Mouse (Mus musculus) megakaryocyte progenitor cell, adult 5-6 weeks (primary cell): Measurements from ENCODE around the gene Vars2. TPM values are rescaled to one million over a fixed set of nuclear protein-coding genes. Genes with fewer than 3 reads are reported as not detected.
A peak's percentile ranks its signal among the peaks of the same experiment; 100 is the strongest.

Experiments used
- ATAC-seq: replicated peaks from 2 replicates; pipeline ENCODE4 v1.8.0; 2016; ENCODE audit warnings: mild to moderate bottlenecking, moderate TSS enrichment, inconsistent platforms; ENCODE audit not compliant: poor library complexity
- total RNA-seq, 2 experiments: library from RNA; stranded (forward) in 1 of 2; stranded (reverse) in 1 of 2; fragments of 157-497, 149-512 nt in 1 of 2; fragments of 200-1000 nt in 1 of 2; gene quantifications; 2 replicates each; pipeline versions ENCODE4 v1.2.3 to v1.2.4; 2015 to 2017

The Vars2 gene
- total RNA-seq, 2 experiments from 2014 or later = 5.7 to 12.7 TPM

DNA sequence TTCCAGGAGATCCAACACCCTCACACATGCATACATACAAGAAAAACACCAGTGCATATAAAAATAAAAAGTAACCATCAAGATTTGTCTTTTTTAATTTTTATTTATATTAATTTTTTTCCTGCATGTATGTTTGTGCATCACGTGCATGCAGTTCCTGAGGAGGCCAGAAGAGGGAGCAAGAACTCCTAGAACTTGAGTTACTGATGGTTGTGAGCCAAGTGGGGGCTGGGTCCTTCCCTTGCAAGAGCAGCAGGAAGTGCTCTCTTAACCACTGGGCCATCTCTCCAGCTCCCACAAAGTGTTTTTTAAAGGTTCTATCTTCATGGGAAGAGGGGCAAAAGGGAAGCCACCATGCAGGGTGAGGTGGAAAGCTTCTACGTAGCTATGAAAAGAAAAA, 27.9 kb upstream of the Vars2 start:
- ATAC-seq = no peak

DNA sequence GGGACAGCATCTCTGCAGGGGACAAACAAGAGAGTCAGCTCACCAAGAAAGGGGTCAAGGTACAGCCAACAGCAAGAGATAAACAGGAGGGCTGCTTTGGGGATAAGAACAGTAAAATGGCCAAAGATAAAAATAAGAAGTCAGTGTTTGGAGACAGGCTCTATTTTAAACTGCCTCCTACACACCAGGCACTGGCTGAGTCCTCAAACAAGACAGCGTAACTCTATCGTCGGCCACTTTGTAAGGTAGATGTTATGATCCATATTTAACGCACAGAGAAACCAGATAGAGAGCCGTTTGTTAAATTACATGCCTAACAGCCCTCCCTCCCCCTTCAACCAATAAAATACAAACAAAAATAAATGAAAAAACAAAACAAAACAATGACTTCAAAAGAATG, 26.5 kb upstream of the Vars2 start:
- no peak for ATAC-seq

DNA sequence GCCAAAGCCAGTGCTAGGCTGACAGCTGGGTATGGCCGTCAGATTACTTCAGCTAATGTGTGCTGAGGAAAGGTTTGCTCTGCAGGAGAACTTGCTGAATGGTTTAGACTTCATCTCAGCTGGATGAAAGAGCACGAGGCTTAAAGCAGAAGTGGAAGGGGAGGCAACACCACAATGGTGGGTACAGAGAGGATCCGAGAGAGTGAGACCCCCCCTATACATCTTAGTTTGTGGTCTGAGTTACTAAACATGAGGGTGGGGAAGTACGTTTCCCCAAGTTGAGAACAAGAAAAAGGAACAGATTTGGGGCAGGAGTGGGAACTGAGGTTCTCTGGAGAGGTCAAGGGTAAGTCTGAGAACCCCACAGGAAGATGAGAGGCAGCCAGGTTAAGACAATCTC, 25.0 kb upstream of the Vars2 start:
- peak; percentile 70 for ATAC-seq

DNA sequence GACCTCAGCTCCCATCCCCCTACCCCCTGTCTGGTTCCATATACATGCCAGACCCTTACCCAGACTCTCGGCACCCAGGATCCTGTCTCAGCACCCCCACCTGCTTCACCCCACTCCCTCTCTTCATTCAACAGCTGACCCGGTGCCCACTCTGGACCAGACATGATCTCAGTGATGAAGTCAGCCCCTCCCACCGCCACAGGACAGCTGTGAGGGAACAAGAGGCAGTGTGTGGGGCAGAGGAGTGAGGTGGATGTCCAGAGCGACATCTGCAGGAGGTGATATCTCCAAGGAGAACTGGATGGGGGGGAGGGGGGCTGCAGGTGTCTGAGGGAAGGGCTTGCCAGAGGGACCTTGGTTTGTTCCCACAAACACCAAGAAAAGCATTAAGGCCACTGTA, 24.4 kb upstream of the Vars2 start:
- ATAC-seq = no peak

DNA sequence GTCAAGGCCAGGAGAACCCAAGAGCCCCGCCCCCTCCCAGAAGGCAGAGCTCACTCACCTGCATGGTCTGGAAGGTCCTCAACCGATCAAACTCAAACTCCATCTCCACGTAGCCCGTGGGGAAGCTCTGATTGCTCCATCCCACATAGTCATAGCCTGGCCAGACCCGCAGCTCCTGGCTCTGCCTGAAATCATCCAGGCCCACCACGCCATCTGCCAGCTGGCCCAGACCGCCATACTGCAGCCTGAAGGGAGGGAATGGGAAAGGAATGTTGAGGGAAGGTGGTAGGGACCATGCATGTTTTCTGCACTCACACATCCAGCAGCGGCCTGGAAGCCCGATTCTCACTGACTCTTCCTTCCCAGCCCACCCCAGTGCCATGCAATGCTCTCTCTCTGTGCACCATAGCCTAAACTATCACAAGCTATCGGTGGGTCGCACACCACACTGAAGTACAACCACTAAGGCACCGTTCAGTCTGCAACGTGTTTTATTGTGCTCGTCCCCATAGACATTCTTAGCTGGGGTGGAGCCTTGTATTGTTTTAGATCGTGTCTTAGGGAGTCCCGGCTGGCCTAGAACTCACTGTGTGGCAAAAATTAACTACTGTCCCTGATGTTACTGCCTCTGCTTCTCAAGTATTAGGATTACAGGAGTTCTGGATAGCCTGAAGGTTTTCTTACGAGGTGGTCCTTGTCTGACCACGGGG, 22.7 kb upstream of the Vars2 start:
- no peak for ATAC-seq

DNA sequence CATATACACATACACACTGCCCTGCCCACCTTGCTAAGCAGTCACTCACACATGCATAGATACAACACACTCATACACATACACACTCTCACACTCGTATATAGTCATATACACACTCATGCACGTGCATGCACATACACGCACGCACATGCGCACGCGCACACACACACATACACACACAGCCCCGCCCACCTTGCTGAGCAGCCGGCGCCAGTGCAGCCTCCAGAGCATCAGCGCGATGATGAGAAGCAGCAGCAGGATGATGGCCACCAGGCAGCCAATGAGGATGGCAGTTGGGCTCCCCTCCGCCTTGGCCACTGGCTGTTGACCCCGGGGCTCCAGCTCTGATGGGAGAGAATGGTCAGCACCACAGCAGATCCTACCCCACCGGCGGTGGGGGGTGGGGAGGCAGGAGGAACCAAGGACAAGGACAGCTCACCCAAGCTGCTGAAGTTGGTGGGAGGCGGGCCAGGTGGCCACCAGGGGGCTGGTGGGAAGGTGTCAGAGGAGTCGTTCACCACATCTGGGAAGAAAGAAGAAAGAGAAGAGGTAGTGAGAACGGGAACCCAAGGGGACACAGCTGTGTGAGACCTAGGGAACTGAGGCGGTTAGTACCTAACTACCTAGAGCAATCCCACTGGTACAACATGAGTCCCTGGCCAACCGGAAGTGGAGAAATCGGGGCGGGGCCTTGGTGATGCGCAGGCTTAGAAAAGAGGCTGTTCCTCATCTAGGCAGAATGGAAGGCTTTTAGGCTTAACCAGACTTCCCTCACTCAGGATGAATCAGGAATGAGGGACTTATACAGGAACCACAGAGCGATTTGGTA, 21.2 kb upstream of the Vars2 start:
- peak; percentile 55 for ATAC-seq

DNA sequence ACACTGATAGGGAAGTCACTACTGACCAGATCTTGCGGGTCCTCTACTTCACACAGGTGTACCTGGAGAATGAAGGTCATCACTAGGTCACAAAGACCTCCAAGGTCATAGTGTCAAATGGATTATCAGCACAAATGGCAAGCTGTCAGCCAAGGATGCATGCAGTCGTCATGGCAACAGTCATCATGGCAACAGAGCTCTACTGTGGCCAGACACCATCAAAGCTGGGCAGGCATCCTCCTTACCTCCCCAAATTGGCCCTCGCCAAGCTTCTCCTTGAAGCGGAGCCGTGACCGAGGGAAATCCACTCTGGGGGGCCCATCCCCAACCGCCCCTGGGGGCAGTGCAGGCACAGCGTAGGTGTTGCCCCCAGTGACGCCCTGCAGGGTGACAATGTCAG, 17.7 kb upstream of the Vars2 start:
- no peak for ATAC-seq

DNA sequence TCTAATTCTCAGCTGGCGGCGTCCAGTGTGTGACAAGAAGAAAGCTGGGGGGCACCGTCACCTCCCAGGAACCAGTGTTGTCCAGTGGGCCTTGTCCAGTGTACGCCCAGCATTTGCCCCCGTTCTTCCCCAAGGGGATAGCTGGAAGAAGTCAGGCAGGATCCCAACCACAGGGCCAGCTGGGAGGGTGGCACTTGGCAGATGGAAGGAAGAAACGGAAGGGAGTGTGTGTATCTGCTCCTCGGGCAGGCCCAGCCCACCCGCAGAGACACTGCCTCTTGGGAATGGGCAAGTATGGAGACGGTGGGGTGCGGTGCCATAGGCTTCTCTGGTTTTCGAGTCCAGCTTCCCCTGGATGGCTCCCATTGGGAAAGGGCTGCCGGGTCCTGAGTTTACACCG, 14.6 kb upstream of the Vars2 start:
- no peak for ATAC-seq

DNA sequence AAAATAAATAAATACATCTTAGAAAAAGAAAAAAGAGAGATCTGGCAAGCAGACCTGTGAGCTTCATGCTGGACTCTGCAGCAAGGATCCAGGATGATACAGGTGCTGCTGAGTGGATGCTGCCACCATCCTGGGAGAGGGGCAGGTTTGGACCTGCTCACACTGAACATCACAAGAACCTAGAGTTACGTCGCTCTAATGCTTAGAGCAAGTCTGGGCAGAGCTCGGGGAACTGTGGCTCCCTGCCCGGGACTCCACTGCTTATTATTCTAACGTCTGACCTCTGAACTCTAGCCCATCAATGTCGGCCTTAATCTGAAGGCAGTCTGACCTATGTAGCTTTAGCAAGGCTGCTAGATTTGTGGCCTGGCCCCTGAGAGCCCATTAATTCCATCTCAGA, 13.2 kb upstream of the Vars2 start:
- no peak for ATAC-seq

DNA sequence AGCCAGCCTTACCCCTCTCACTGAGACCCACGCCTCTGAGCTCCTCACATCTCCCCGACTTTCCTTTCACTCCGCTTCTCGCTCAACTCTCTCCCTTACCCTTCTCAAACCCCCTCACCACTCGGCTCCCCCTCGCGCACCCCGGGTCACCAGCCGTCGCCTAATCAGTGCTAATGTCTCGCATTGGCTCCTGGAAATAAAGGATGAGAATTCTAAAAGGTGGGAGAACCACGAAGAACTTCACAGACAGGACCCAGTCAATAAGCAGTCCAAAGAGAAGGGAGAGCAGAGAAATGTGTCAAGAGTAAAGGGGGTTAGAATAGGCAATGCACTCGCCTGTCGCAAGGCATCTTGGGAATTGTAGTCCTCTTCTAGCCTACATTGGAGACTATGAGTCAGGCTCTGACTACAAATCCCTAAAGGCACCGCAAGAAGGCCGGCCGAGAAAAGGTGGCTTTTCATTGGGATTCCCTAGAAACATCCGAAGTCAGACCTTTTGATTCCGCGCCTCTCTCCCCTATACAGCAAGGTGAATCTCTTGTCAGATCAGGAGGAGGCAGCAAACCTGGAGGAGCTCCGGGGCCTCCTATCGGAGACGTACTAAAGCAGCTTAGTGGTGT, 6.1 kb upstream of the Vars2 start, which contains the start of gene Gtf2h4:
Gene Gtf2h4, minus strand, starts transcription at position 324 of the 620 bp plus-strand sequence.
- peak; percentile 100 for ATAC-seq

DNA sequence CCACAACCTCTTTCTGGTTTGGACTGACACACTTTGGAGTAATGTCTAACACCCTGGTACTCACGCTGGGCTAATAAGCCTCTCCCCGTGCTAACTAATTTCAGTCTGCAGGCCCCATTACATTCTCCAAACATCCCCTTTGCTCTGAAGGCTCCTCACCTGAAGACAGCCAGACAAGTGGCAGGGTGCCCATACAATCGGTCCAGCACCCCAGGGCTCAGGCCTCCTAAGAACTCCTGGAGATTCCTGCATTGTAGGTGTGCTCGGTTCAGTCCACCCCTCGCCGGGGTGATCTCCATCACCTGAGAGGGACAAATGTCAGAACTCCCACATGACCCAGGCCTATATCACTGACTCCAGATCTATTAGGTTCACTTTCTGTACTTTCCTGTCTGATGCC, 5.1 kb upstream of the Vars2 start:
- no peak for ATAC-seq

DNA sequence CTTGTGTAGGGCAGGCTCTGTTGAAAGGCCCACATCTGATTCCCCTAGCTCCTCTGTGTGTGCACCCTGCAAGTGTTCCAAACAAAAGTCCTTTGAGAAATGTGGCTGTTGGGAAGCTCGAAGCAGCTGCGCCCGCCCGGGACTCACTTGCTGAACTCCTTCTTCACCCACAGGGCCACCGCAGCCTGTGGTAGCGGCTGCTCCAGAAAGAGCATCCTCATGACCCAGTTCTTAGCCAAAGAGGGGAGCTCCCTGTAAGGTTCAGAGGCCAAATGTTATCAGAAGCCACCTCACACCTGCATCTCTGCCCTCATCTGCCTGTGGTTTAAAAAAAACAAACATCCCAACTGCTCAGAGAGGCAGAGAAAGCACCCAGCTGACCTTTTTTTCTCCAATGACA, 4.5 kb upstream of the Vars2 start:
- no peak for ATAC-seq

DNA sequence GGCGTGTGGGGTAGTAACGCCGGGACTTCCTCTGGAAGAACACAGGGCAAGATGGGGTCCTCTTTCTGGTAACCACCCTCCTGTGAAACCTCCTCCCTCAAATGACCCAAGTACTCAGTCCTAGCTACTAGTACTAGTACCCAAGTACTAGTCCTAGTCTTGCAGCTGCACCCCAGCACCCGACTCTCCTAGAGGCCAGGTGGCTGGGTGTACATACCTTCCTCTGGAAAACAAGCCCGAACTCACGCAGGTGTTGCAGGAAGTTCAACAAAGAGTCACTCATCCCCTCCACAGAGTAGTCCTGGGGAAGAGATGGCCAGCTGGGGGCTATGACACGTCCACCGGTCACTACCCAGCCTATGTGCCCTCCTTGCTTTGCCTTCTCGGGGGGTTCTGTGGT, 2.3 kb upstream of the Vars2 start:
- no peak for ATAC-seq

DNA sequence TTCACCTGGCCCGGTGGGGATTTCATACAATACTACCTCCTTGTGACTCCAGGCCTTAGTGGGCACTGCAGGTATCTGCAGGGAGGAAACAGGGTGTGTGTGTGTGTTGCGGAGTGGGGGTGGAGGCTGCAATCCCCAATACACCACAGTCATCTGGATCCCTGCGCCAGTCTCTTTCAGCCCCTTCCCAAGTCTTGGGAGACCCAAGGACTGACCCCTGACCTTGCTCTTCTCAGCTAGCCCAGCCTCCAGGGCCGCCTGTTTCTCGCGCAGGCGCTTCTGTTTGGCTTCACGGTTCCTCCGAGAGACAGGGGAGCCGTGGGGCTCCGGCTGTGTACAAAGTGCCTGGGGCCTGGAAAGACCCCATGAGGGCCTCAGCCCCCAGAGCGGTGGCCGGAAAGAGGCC, 538 bp downstream of the Vars2 start:
- ATAC-seq = peak; percentile 30

DNA sequence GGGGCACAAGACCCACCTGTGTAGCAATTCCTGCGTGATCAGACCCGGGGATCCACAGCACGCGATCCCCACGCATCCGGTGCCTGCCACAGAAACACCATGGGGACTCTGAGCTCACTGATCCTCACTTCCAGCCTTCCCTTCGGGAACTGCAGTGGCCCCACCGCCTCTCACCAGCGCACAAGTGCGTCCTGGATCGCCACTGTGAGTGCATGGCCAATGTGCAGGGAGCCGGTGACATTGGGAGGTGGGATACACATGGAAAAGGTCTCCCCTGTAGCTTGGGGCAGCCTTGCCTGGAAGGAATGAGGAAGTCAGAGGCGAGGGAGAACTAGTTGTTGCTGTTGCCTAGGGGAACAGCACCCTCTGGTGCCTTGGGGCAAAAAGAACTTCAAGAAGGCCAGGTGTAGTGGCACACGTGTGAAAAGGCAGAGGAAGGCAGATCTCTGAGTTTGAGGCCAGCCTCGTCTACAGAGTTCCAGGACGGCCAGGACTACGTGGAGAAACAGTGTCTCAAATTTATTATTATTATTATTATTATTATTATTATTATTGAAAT, 1.4 kb downstream of the Vars2 start:
- ATAC-seq = peak; percentile 64

DNA sequence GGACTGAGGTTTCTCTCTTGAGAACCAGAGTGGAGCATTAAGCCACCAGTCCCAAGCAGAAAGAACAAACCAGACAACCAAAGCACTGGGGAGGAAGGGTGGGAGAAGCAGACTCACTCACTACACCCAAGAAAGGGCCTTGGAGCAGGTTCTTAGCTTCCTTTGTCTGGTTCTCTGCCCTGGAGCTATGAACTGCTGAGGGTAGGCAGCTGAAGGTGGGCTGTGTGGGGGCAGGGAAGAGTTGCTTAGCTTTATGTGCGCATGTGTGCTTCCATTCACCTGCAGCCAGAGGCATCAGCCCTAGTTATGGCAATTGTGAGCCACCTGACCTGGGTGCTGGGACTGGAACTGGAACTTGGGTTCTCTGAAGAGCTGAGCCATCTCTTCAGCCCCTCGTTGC, 14.3 kb downstream of the Vars2 start:
- ATAC-seq = no peak

DNA sequence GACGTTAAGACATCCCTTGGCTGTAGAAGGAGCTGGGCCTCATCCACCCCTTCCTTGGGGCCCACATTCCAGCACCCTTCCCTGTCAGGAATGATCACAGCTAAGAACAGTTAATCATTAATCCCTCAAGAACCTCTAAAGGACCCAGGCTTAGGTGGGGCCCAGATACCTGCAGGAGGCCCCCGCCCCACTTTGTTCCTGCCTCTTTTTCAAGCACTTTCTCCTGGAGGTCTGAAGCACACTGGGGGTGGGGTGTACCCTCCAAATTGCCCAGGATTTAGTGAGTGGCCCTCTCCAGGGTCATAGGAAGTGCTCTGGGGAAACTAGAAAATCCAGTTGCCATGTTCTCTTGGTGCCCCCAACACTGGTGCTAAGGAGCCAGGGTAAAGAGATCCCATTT, 18.0 kb downstream of the Vars2 start:
- ATAC-seq = no peak

DNA sequence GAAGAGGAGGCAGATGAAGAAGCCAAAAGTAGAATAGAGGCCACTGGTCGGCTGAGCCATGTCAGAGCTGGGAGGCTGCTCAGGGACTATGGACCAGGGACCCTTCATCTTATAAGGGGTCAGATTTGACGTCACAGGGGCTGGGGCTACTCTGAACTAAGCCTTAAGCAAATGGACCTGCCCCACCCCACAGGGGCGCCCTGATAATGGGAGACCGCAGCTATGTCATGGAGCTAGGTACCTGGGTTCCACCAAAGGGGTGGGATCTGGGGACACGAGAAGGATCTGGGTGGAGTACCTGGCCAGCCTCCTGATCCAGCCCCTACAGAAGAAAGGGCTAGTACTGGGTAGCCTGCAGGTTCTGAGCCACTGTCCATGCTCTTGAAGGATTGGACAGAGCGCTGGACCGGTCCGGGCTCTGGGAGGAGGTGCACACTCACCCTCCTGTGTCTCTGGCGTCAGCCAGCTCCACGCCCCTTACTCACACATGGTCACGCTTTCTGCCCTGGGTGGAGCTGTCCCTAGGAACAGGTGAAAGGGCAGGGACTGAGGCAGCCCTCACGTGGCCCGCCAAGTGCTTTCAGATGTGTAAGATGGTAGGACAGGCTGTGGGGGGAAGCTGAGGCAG, 23.7 kb downstream of the Vars2 start, which contains the start of gene Mucl3:
Gene Mucl3, minus strand, starts transcription at position 87 of the 628 bp plus-strand sequence.
- ATAC-seq = no peak

DNA sequence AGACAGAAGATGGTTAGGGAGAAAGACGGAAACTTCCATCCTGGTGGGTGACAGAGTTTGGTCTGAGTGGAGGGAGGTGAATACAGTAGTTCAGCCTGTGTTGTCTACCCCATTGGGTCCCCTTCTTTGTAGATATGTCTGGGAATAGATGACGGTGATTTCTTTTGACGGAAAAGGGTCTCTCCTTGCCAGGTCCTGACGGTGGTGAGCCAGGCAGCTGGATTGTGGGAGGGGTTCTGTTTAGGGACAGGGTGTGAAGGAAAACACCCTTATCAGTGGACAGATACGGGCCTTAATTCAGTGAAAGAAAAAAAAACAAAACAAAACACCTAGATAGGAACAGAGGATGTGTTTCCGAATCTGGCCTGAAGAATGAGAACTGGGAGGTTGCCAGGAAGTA, 28.0 kb downstream of the Vars2 start:
- ATAC-seq = no peak

DNA sequence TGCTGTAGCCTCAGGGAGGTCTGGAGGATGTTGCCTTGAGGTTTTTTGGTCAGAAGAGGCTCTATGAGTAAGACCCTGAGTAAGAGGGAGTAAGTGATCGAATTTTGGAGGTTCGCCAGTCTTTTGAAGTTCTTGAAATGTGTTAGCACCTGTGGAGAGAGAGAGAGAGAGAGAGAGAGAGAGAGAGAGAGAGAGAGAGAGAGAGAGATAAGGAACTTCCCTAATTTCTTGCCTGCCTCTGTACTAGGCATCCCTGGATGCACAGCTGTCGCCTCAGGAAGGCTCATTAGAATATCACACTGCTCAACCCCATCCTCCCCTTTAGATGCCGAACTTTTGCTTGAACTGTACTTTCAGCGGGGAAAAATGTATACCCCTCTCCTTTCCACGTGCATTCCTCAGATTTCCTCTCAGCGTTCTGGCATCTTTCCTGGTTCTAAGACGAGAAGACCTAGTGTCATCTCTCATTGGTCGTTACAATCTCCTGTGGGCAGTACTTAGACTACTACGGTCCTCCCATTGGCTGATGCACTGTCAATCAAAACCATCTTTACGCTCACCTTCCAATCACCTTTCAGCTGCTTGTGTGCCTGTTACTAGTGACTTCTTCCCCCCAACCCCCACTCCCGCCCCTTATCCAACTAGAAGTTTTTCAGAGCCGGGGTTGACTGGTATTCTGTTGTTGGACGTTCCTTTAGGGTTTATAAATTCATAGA, 28.8 kb downstream of the Vars2 start:
- peak; percentile 57 for ATAC-seq
